Mouse (Mus musculus) 3134 (cell line): ENCODE measurements at regions not wholly inside any gene's neighbourhood (a gene's known extent, or its start where the extent isn't known, plus 50 kb on each side); places are given as distances from the start of the nearest gene placed in this dataset.

Experiments used
- DNase-seq: peaks from one replicate; pipeline ENCODE4 v3.0.0-alpha.2; 2011; ENCODE audit warnings: low spot score; ENCODE audit not compliant: insufficient read length; ENCODE audit errors: extremely low read depth

DNA sequence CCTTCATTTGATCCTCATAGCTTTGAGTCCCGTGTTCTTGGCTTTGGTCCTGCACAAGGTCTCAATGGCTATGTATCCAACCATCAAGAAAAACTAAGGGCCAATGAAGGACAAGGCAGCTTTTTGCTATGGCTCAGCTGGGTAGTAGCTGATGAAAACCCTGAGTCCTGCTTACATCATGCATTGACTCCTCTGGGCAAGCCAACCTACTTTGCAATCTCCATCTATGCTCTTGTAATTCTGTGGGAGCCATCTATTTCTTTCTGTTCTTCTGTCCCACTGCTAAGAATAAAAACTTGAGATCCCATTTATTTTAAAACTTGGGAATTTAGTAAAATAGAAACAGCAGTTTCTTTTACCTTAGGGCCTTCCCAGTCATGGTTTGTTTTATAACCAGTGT, 391.0 kb upstream of the Lmcd1 start:
- DNase-seq = no peak

GRCm38 (mm10) chr6:111883946-111884345, 389.6 kb upstream of the Lmcd1 start:
- DNase-seq = no peak

DNA sequence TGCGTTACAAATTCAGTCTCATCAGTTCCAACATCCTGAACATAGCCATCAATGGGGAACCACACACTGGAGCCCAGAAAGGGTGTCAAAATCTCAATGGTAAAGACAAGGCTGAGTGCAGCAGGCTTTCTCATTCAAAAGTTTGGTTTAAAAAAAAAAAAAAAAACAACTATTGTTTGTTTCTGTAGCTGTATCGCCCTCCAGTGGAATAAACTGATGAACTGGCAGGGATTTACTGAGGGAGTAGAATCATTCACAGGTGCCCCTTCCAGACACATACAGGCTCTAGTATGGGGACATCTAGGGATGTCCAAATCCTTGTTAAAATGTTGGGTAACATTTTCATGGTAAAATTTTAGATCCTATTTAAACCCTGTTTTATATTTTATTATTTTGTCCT, 361.6 kb upstream of the Lmcd1 start:
- no peak for DNase-seq

- DNase-seq = no peak
These were observed 359.7 kb upstream of the Lmcd1 start for GRCm38 (mm10) chr6:111913771-111914405.

GRCm38 (mm10) chr6:111917248-111917721, 356.3 kb upstream of the Lmcd1 start:
- no peak for DNase-seq

GRCm38 (mm10) chr6:111917868-111918597, 355.5 kb upstream of the Lmcd1 start:
- no peak for DNase-seq

DNA sequence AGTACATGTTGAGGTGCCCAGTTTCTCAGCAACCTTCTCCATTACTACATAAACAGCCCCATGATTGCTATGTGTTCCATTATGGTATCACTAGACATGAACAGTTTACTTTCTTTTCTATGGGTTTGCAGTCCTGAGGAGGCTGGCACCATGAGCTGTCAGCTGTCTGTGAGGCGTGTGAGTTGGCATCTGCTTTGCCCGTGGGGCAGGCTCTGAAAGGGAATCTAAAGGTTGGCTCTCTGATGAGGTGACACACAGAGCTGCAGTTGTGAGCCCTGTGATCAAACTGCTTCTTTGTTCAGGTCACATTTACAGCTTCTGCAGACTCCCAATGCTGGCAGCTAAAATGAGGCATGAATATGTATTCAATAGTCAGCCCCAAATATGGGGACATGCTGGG, 341.0 kb upstream of the Lmcd1 start:
- no peak for DNase-seq

DNA sequence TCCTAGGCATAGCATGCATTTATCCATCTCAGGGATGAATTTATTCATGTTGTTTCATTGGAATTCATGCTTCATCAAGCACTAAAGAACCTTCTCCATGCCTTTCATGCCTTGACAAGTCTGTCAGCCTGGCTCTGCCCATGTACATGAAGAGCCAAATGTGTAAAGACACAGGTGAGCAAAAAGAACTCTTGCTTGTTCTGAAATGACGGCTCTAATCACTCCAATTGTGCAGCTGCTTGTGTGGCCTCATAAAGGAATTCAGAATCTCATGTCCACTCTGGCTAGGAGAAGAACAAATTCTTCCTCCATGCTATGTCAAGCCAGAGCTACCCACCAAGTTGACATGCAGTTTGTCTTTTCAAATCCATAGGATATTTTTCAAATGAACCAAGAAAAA, 319.2 kb upstream of the Lmcd1 start:
- no peak for DNase-seq

DNA sequence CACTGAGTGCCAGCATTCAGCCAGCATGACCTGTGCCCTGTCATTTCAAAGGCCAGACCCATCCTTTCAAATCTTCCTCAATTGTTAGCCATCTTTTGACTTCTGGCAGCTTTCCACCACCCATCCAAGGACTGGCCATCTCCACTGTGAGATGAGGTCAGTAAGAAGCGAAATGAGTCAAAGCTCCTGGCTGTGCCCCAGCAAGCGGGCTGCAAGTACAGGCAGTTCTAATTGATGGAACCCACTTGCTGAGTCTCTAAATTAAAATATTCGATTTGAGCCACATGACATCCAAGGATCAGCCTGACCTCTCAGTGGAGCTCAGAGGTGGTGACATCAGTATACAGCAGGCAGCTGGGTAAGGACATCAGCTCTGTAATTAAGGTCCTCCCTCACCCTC, 307.8 kb upstream of the Lmcd1 start:
- DNase-seq = no peak

- DNase-seq = no peak
These were observed 288.1 kb upstream of the Lmcd1 start for GRCm38 (mm10) chr6:111985452-111985851.

GRCm38 (mm10) chr6:111995823-111996222, 277.7 kb upstream of the Lmcd1 start:
- DNase-seq = no peak

GRCm38 (mm10) chr6:112003784-112004471, 269.6 kb upstream of the Lmcd1 start:
- no peak for DNase-seq

DNA sequence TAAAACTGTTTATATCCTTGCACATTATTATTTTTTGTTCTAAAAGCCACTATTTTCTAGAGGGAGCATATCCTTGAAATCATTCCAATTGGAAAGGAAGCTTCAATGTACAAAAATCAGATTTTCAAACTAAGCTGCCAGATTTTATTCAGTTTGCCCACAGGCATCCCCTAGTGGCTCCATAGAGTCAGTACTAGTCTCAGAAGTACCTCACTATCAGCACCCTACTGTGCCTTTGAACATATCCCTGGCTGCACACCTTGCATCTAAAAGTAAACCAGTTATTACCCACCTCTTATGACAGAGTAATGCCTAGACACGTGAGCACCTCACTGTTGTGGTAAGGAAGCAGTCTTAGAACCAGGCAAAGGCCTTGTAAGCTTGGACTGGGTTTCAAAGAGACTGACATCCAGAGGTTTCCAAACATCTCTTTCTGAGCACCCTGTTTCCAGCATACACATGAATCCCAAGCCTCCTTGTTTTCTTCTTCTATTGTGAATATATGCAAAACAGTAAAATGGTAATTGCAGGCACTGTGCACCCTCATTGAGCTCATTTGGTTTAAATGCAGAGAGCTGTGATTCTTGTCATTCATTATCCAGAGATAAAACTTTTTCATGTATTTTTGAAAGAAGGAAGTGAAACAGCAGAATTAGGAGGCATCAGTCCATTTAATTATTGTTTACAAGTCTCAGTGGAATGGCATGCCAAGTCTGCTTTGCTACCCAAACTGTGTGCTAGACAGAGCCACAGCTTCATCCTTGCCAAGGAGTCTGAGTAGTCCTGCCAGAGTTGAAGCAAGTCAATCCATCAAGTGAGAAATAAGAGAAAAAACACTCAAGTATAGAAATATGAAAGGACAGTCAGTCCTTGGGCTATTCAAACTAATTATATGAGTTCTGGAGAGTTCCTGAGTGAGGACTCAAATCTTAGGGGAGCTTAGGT, 247.0 kb upstream of the Lmcd1 start:
- no peak for DNase-seq

- DNase-seq = no peak
These were observed 222.9 kb upstream of the Lmcd1 start for GRCm38 (mm10) chr6:112050548-112051184.

GRCm38 (mm10) chr6:112052193-112052592, 221.4 kb upstream of the Lmcd1 start:
- DNase-seq = no peak

DNA sequence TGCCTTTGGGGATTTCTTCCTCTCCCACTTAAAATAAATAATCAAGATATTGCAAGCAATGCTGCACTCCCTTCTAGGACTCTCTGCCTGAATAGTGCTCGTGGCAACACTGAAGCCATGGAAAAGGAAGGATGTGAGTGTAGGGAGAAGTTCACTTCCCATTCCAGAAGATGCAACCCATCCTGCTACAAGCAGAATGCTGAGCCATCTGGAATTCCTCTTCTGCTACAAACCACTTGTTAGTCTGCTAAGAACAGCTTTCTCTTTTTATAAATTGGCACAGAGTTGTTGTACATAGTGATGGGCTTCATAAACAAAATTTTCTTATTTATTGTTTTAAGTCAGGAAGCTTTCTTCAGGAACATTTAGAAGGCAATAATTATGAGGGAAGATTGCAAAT, 215.7 kb upstream of the Lmcd1 start:
- DNase-seq = no peak

- no peak for DNase-seq
These were observed 210.6 kb upstream of the Lmcd1 start for GRCm38 (mm10) chr6:112062956-112063355.

- no peak for DNase-seq
These were observed 183.0 kb upstream of the Lmcd1 start for GRCm38 (mm10) chr6:112090597-112090996.

GRCm38 (mm10) chr6:112091125-112091763, 182.3 kb upstream of the Lmcd1 start:
- no peak for DNase-seq

DNA sequence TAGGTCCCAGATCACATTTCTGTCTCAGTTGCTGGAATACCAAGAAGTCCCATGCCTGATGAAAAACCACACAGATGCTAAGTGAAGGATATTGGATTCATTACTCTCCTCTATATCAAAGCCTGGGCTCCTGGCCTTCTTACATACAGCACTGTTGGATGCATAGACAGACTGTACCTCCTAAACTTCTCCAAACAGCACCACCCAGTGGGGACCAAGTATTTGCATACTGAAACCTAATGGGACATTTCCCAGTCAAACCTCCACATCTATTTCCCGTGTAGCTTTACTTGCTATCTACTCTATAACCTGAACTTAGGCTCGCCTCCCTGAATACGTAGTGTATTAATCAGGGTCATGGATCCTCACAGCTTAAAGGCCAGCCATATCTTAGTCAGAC, 180.3 kb upstream of the Lmcd1 start:
- DNase-seq = no peak
